Mouse (Mus musculus): ENCODE measurements around the gene Slc35e1. TPM values are rescaled to one million over a fixed set of nuclear protein-coding genes. Genes with fewer than 3 reads are reported as not detected.

Slc35e1 gene
- 10 to 100 TPM; 51.0 to 59.0 (median 54.8) TPM for total RNA-seq (2022)

GRCm38 (mm10) chr8:72491680-72492621 is at the start of gene Slc35e1:
Gene Slc35e1 (minus strand): TSS chr8:72492614.
- DNase-seq (ENCODE audit: low spot score in 2 of 2): no peak

GRCm38 (mm10) chr8:72539234-72539633 is 46.8 kb upstream of the Slc35e1 start:
- DNase-seq (ENCODE audit: low spot score in 2 of 2): no peak

GRCm38 (mm10) chr8:72534888-72535287 is 42.5 kb upstream of the Slc35e1 start:
- DNase-seq (ENCODE audit: low spot score in 2 of 2): no peak

GRCm38 (mm10) chr8:72532103-72532502 is 39.7 kb upstream of the Slc35e1 start:
- no peak for DNase-seq (ENCODE audit: low spot score in 2 of 2)

GRCm38 (mm10) chr8:72521888-72522287 is 29.5 kb upstream of the Slc35e1 start:
- no peak for DNase-seq (ENCODE audit: low spot score in 2 of 2)

GRCm38 (mm10) chr8:72517421-72517988 is 25.1 kb upstream of the Slc35e1 start:
- DNase-seq (ENCODE audit: low spot score in 2 of 2): no peak

GRCm38 (mm10) chr8:72513158-72513557 is 20.7 kb upstream of the Slc35e1 start:
- DNase-seq (ENCODE audit: low spot score in 2 of 2): no peak

GRCm38 (mm10) chr8:72512648-72513047 is 20.2 kb upstream of the Slc35e1 start:
- no peak for DNase-seq (ENCODE audit: low spot score in 2 of 2)

- no peak for DNase-seq (ENCODE audit: low spot score in 2 of 2)
Observed at GRCm38 (mm10) chr8:72507505-72507904, 15.1 kb upstream of the Slc35e1 start.

- no peak for DNase-seq (ENCODE audit: low spot score in 2 of 2)
Observed at GRCm38 (mm10) chr8:72504637-72505314, 12.4 kb upstream of the Slc35e1 start.

- no peak for DNase-seq (ENCODE audit: low spot score in 2 of 2)
Observed at GRCm38 (mm10) chr8:72504137-72504536, 11.7 kb upstream of the Slc35e1 start.

GRCm38 (mm10) chr8:72500521-72500931 is 8.1 kb upstream of the Slc35e1 start:
- no peak for DNase-seq (ENCODE audit: low spot score in 2 of 2)

- peak; percentile 60 to 74 for DNase-seq (ENCODE audit: low spot score in 2 of 2)
Observed at GRCm38 (mm10) chr8:72499521-72500284, 7.3 kb upstream of the Slc35e1 start.

GRCm38 (mm10) chr8:72498527-72498926 is 6.1 kb upstream of the Slc35e1 start:
- no peak for DNase-seq (ENCODE audit: low spot score in 2 of 2)

- DNase-seq (ENCODE audit: low spot score in 2 of 2): no peak
Observed at GRCm38 (mm10) chr8:72497911-72498310, 5.5 kb upstream of the Slc35e1 start.

- DNase-seq (ENCODE audit: low spot score in 2 of 2): no peak
Observed at GRCm38 (mm10) chr8:72496217-72496616, 3.8 kb upstream of the Slc35e1 start.

GRCm38 (mm10) chr8:72495411-72496111 is 3.1 kb upstream of the Slc35e1 start:
- no peak for DNase-seq (ENCODE audit: low spot score in 2 of 2)

- no peak for DNase-seq (ENCODE audit: low spot score in 2 of 2)
Observed at GRCm38 (mm10) chr8:72493381-72493780, 967 bp upstream of the Slc35e1 start.

GRCm38 (mm10) chr8:72492622-72493081 is 238 bp upstream of the Slc35e1 start:
- peak; percentile 99 for DNase-seq (ENCODE audit: low spot score in 2 of 2)

- no peak for DNase-seq (ENCODE audit: low spot score in 2 of 2)
Observed at GRCm38 (mm10) chr8:72491017-72491416, 1.4 kb downstream of the Slc35e1 start.

GRCm38 (mm10) chr8:72487014-72487413 is 5.4 kb downstream of the Slc35e1 start:
- DNase-seq (ENCODE audit: low spot score in 2 of 2): no peak
